Mouse (Mus musculus): ENCODE results near the gene Lrig3.
A peak's percentile ranks its signal among the peaks of the same experiment; 100 is the strongest.

The Lrig3 gene

DNA sequence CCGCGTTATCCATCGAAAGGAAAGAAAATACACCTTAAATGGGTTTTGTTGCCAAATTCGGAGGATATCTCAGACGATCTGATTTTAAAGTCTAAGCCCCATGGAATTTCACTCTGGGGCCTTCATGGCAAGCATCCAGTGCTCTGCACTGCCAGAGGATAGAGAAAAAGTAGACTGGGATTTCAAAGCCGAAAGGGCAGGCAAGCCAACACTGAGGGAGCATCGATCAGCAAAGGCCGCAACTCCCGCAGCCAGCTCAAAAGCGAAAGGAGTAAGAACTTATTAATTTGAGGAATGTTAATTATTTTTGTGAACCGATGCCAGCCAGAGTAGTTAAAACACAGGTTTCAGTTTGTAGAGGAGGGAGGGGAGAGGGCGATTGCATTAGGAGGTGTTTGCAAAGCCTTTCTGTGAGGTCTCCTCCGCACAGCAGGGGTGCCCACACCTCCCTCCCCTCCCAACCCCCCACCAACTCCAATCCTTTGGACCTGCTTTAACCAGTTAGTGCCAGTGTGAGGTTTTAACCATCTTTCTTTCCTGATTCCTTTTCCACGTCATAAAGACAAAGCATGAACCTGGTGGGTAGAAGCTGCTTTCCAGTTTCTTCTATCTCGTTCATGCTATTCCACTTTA is 17.0 kb upstream of the Lrig3 start:
- no peak for TF ChIP-seq GATA4 (IDR thresholded peaks at IDR 0.05; ENCODE audit: insufficient replicate concordance, low read length)

DNA sequence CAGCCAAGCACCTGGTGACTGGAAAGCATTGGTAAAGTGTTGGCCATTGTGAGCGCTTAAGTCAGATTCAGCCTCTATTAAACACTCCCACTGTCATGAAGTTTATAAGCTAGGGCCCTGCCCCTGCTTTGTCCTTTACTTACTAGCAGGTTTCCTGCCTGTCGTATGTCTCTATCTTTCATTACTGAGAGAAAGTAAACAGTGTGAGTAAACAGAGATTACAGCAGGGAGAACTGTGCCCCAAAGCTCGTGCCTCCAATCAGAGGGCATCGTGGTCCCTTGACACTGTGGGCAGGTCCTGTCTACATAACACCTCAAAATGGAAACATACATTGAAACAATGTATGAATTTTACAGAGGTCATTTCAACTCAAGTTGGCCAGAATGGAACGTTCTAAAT is 14.3 kb upstream of the Lrig3 start:
- peak; percentile 32; the same call in 1 of the 2 replicates for TF ChIP-seq GATA4 (IDR thresholded peaks at IDR 0.05; ENCODE audit: insufficient replicate concordance, low read length)

DNA sequence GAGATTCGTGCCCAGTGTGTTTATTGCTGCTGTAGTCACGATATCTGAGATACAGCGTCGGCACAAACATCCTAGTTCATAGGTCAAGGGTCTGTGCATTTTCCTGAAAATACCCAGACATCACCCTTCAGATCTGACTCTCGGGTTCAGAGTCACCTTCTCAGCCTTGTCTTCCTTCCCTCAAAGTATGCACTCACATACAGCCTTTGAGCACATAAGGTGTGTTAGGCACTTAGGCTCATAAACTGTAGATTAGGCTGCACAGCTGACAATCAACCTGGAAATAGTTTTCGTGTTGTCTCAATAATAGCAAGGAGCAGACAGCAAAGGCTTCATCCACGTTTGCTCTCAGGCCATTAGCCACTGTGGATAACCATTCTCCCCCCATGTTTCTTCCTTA is 11.6 kb upstream of the Lrig3 start:
- TF ChIP-seq GATA4 (IDR thresholded peaks at IDR 0.05; ENCODE audit: insufficient replicate concordance, low read length): no peak

DNA sequence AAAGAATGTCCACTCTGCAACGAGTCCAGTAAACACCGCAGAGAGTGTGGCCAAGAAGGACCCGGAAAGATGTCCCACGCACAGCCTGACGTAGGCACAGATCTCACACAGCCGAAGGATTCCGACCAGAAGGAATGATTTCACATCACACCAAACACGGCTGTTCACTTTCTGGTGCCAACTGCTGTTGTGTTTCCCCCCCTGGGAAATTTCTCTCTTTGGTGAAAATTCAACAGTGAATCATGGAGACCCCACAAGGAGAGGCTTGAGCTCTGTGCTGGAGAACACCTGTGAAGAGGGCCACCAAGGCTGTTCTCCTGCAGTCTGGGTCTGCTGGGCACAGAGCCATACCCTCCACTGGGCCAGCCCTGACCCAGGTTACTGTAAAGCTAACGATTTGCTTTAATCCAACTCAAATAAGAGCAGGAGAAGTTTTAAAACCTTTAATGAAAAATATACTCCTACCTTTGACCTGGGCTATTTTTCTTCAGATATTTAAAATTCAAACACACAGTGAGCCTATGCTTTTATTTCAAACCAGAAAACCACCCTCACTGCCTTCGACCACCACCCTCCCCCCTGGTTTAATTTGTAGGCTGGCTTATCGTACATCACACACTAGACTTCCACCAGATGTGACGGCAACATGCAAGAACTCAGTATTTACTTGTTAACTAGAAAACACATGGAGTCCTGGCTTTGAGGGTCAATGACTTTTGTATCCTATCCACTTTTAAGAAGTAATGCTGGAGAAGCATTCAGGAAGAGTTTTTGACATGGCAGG is 11.0 kb upstream of the Lrig3 start:
- TF ChIP-seq GATA4 (IDR thresholded peaks at IDR 0.05; ENCODE audit: insufficient replicate concordance, low read length): no peak

DNA sequence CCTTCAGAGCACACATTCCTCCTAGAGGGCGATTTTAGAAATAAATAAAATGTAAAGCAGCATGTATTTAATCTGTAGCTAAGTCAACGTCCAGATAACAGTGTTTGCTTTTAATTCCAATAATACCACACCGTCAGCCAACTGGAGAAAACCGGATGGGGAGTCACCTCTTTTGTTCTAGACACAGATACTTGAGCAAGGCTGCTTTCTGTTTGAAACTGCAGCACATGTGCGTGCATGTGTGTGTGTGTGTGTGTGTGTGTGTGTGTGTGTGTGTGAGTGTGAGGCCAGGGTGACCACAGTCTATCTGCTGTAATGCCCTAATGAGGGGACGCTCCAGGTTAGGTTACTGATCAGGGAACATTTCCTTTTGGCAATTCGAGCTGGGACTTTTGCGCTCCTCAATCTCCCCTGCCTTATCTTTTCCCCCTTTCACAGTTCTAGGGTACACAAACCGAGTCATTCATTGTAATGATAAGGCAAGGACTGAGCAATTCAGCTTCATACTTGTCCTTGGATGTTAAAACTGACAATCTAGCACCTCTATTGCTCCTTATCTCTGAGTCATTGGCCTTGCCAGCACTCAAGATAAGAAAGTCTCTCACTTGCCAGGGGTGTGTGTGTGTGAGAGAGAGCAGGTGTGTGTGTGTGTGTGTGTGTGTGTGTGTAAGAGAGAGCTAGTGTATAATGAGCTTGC is 4.4 kb upstream of the Lrig3 start:
- peak; percentile 23; the same call in 1 of the 2 replicates for TF ChIP-seq GATA4 (IDR thresholded peaks at IDR 0.05; ENCODE audit: insufficient replicate concordance, low read length)

DNA sequence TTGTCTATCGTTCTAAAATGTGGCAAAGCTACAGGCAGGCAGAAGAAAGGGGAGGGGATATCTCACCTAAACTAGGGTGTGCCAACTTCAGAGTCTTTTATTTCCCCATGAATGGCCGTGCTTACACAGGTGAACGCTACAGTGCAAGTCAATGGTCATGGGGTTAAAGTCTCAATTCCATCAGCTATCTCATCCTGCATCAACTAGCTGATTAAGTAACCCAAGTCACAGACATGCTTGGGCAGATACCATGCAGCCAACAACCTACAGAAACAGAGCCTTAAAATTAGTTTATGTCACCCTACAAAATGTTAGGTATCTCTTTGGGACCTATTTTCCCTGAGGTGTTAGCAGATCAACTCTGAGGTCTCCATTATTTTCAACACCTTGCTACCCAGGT is 1.3 kb upstream of the Lrig3 start:
- peak; percentile 77; the same call in 1 of the 2 replicates for TF ChIP-seq GATA4 (IDR thresholded peaks at IDR 0.05; ENCODE audit: insufficient replicate concordance, low read length)

DNA sequence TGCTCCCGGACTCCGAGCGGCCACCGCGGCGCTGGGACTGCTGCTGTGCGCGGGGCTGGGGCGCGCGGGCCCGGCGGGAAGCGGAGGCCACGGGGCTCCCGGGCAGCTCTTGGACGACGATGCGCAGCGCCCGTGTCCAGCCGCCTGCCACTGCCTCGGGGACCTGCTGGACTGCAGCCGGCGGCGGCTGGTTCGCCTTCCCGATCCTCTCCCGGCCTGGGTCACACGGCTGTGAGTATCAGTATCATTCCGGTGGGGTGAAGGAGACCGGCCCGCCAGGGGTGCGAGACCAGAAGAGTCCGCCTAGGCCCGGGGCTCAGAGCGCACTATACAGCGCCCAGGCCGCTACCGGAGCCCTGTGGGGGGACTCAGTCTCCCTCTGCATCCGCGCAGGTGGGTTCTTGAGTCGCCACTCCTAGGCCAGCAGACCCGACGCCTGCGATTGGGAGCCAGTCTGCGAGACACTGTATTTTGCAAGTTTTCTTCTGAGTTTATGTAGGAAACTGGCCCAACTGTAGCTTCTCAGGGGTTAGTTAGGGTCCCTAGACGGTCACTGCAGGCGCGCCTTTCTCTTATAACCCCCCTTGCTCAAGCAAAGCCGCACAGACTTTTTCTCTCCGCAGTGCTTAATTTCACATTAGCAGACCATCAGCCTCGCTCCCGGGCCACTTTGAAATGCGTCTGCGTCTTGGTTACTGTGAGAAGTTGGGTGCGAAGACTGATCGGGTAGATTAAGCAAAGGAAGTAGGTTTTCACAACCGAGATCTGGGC is 698 bp downstream of the Lrig3 start:
- TF ChIP-seq GATA4 (IDR thresholded peaks at IDR 0.05; ENCODE audit: insufficient replicate concordance, low read length): no peak

DNA sequence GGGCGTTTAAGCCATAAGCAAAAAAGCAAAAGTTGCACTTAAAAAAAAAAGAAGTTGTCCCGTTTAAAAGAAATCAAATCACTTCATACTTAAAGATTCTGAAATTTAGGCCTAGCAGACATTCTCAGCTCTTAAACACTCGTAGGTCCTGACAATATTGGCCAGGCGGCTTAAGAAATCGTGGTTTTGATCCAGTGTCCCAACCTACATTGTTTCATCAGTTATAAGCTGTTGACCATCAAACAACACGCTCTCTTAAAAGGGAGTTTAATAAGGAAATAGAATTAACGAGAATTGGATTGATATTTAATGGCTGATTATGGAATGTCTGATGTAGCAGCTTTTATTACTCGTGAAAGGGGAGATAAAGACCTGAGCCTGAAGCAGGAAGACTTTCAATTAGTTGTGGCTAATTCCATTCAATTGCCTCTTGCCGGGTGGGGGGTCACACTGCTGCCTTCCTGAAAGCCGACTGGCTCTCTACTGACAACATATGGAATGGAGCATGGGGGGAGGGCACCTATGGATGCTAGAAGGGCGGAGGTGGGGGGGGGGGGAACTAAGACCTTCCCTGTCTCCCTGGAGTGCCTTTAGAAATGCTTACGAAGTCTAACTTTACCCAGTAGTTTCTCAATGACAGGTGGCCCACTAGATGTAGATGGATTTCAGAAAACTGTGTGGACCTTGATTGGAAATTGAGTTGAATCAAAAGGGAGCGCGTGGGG is 1.6 kb downstream of the Lrig3 start:
- no peak for TF ChIP-seq GATA4 (IDR thresholded peaks at IDR 0.05; ENCODE audit: insufficient replicate concordance, low read length)

DNA sequence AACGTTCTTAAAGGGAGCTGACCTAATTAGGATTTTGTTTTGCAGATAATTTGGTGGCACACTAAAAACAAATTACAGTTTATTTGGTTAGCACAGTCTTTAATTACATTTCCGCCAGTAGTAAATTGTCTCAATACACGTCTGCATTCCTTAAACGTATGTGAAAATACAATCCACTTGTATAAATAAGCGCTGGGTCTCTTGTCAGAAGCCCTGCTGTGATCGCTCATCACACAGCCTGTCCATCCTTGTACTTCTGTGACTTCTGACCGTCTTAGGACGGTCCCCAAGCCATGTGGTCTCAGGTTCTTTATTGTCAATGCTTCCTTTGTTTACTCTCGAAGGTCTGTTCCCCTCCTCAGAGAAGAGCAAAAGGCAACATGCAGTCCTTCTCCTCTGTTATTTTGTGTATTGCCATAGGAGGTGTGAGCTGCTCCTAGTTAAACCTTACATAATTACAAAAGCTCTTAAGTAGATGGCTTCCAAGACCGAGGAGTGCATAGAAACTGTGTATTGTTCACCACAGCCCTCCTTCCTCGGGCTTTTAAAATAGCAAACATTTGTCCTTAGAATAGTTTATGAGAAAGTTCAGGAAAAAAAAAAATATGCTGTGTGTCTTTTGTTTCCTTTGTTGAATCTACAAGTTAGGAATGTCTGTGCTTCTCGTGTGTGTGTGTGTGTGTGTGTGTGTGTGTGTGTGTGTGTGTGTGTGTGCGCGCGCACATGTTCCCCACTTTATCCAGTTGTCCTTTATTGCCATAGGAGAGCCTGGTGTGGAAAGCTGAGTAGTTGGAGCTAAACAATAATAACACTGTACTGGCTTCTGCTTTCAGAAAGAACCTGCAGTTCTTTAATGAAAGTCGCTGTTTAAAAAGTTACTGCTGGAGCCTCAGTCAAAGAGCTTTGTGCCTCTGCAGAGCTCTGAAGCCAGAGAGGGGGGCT is 2.5 kb downstream of the Lrig3 start:
- no peak for TF ChIP-seq GATA4 (IDR thresholded peaks at IDR 0.05; ENCODE audit: insufficient replicate concordance, low read length)

DNA sequence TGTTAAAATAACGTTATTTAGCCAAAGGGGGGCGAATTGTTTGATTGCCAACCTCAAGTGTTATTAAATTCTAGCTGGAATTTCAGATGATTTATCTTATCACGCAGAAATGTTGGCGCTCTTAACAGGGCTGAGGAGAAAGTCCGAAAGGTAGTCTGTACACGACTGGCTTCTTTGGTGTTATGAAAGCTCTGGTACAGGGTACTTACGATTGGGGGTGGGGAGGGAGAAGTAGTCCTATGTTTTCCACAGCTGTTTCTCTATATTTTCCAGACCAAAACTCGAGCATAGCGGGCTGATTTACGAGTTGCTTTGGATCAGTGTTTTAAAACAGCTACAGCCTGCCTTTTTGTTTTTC is 3.1 kb downstream of the Lrig3 start:
- TF ChIP-seq GATA4 (IDR thresholded peaks at IDR 0.05; ENCODE audit: insufficient replicate concordance, low read length): no peak

DNA sequence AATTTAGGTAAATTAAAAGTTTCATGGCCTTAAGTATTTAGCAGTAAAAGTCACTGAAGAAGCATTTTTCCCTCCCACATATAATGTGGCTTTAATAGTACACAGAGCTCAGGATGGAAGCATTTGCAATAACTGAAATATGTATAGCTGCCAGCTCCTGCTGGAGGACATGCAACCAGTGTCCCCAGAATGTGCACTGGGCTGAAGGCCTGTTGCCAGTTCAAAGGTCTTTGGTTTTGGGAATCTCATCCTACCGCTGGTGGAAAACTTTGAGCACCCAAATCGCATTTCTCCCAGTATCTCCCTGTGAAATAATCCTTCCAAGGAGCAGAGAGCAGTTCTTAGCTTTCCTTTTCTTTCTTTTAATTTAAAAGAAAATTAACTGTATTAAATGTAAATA is 4.1 kb downstream of the Lrig3 start:
- no peak for TF ChIP-seq GATA4 (IDR thresholded peaks at IDR 0.05; ENCODE audit: insufficient replicate concordance, low read length)

DNA sequence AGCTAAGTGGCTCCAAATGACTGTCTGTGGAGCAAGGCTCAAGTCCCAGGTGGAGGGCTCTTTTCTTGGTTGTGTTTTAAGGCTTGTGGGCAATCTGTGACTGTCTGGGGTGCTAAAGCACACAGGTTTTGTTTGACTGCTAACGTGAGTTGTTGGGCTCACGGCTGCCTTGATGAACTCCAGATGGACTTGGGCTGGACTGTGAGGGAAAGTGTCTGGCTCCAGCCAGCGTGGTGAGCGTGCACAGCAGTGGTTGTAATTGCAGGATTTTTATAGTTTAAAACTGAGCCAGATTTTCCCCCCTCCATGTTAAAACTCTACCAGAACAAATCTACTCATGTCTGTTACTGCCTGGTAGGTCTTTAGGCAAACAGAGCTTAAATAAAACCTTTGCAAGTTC is 4.5 kb downstream of the Lrig3 start:
- TF ChIP-seq GATA4 (IDR thresholded peaks at IDR 0.05; ENCODE audit: insufficient replicate concordance, low read length): no peak

DNA sequence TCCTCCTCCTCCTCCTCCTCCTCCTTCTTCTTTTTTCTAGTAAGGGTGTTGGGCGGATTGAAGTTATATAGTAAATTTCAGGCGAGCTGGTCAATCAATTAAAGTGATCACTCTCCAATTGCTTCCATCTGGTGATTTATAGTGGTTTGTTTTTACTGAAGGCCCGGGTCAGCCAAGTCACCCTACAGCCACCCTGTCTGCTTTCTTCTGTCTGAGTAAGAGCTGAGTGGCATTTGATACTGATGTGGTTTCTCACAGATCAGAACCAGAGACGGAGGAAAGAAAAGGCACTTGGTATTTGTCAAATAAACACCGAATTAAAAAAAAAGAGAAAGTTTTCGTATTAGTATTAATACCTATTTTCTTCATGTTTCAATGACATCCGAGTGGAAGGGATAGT is 7.8 kb downstream of the Lrig3 start:
- no peak for TF ChIP-seq GATA4 (IDR thresholded peaks at IDR 0.05; ENCODE audit: insufficient replicate concordance, low read length)

DNA sequence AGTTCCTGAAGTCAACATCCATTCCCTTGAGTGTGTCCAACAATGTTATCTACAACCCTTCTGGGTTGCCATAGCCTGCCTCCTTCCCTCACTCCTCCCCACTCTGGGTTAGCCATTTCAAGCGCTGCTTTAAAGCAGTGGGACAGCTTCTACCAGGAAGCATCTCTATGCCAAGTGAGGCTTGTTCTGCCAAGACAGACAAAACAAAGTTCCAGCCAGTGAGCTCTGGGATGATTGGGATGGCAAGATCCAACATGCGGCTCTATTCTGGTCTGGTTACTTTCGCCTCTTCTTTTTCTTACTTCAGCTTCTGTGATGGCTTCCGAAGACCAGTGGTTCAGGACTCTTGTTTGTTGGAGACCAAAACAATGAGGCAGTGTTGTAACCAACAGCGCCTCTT is 16.0 kb downstream of the Lrig3 start:
- TF ChIP-seq GATA4 (IDR thresholded peaks at IDR 0.05; ENCODE audit: insufficient replicate concordance, low read length): no peak

All from liver, adult (tissue).